Mouse (Mus musculus) MEL (cell line): Measurements from ENCODE around the gene Gm20431. TPM values are rescaled to one million over a fixed set of nuclear protein-coding genes. Genes with fewer than 3 reads are reported as not detected.

Experiments
- DNase-seq: peaks from one replicate; pipeline ENCODE4 v3.0.0; 2011; ENCODE audit warnings: low read depth, low spot score
- H3K27ac ChIP-seq: 2 replicates; pipeline ENCODE4 v1.5.1; 2012; ENCODE audit warnings: low read depth, mild to moderate bottlenecking, control low read depth, low read length, moderate library complexity; ENCODE audit not compliant: control insufficient read depth
- H3K27me3 ChIP-seq, 2 experiments: fragments of 150-350 bp in 1 of 2; sonication (generic) in 1 of 2; 2 replicates each; pipeline ENCODE4 v1.6.1; 2012; ENCODE audit warnings: low read length in 2 of 2, mild to moderate bottlenecking in 2 of 2, improper control_type of control experiment in 1 of 2, moderate library complexity in 1 of 2; ENCODE audit not compliant: insufficient read depth in 2 of 2, control insufficient read depth in 1 of 2
- H3K36me3 ChIP-seq, 2 experiments: 2 replicates each; pipeline ENCODE4 v1.6.1; 2012 to 2014; ENCODE audit warnings: low read length in 2 of 2, improper control_type of control experiment in 1 of 2, inconsistent platforms in 1 of 2, mild to moderate bottlenecking in 1 of 2; ENCODE audit not compliant: insufficient read depth in 2 of 2, control insufficient read depth in 1 of 2
- H3K4me1 ChIP-seq, 2 experiments: fragments of 150-350 bp in 1 of 2; sonication (generic) in 1 of 2; 2 replicates each; pipeline ENCODE4 v1.6.1; 2012; ENCODE audit warnings: low read length in 2 of 2, improper control_type of control experiment in 1 of 2, mild to moderate bottlenecking in 1 of 2; ENCODE audit not compliant: insufficient read depth in 2 of 2, control insufficient read depth in 1 of 2
- H3K4me3 ChIP-seq, 2 experiments: fragments of 150-350 bp in 1 of 2; sonication (generic) in 1 of 2; 2 replicates each; pipeline ENCODE4 v1.5.1; 2012; ENCODE audit warnings: low read depth in 2 of 2, low read length in 2 of 2, mild to moderate bottlenecking in 2 of 2, moderate library complexity in 2 of 2, control low read depth in 1 of 2, improper control_type of control experiment in 1 of 2; ENCODE audit not compliant: control insufficient read depth in 1 of 2, insufficient read depth in 1 of 2
- H3K79me2 ChIP-seq: 2 replicates; pipeline ENCODE4 v1.6.1; 2012; ENCODE audit warnings: mild to moderate bottlenecking, low read length, moderate library complexity; ENCODE audit not compliant: control insufficient read depth, poor library complexity, insufficient read depth
- H3K9ac ChIP-seq: 2 replicates; pipeline ENCODE4 v1.6.1; 2012; ENCODE audit warnings: low read depth, mild to moderate bottlenecking, control low read depth, low read length, moderate library complexity; ENCODE audit not compliant: control insufficient read depth, poor library complexity, severe bottlenecking
- H3K9me3 ChIP-seq: fragments of 150-350 bp; sonication (generic); replicated peaks from 2 replicates; pipeline ENCODE4 v1.6.1; 2012; ENCODE audit warnings: mild to moderate bottlenecking, low read length, improper control_type of control experiment, moderate library complexity; ENCODE audit not compliant: insufficient read depth
- BHLHE40 ChIP-seq: IDR thresholded peaks from 2 replicates; pipeline ENCODE4 v1.6.1; 2012; ENCODE audit warnings: low read depth, mild to moderate bottlenecking, inconsistent platforms, low read length, improper control_type of control experiment, borderline replicate concordance
- CHD1 ChIP-seq: IDR thresholded peaks from 2 replicates; pipeline ENCODE4 v1.6.1; 2012; ENCODE audit warnings: low read depth, mild to moderate bottlenecking, inconsistent platforms, low read length, improper control_type of control experiment
- CHD2 ChIP-seq: IDR thresholded peaks from 2 replicates; pipeline ENCODE4 v1.6.1; 2011; ENCODE audit warnings: low read length, improper control_type of control experiment
- E2F4 ChIP-seq: IDR thresholded peaks from 2 replicates; pipeline ENCODE4 v1.6.1; 2011; ENCODE audit warnings: low read depth, low read length, improper control_type of control experiment, borderline replicate concordance
- GABPA ChIP-seq: IDR thresholded peaks from 2 replicates; pipeline ENCODE4 v1.6.1; 2012; ENCODE audit warnings: low read depth, mild to moderate bottlenecking, inconsistent platforms, low read length, improper control_type of control experiment, moderate library complexity
- GATA1 ChIP-seq: IDR thresholded peaks from 2 replicates; pipeline ENCODE4 v1.6.1; 2011; ENCODE audit warnings: low read depth, low read length, improper control_type of control experiment
- MAFK ChIP-seq: IDR thresholded peaks from 2 replicates; pipeline ENCODE4 v1.6.1; 2011; ENCODE audit warnings: low read depth, mild to moderate bottlenecking, low read length, improper control_type of control experiment, borderline replicate concordance
- MAZ ChIP-seq: IDR thresholded peaks from 2 replicates; pipeline ENCODE4 v1.6.1; 2012; ENCODE audit warnings: low read depth, mild to moderate bottlenecking, inconsistent platforms, low read length, improper control_type of control experiment
- MEF2A ChIP-seq: IDR thresholded peaks from 2 replicates; pipeline ENCODE4 v1.6.1; 2014; ENCODE audit warnings: low read depth, mild to moderate bottlenecking, inconsistent platforms, low read length, improper control_type of control experiment; ENCODE audit not compliant: poor library complexity, insufficient replicate concordance, severe bottlenecking; ENCODE audit errors: extremely low read depth
- MXI1 ChIP-seq: IDR thresholded peaks from 2 replicates; pipeline ENCODE4 v1.6.1; 2011; ENCODE audit warnings: mild to moderate bottlenecking, low read depth, low read length, improper control_type of control experiment
- MYC ChIP-seq: IDR thresholded peaks from 2 replicates; pipeline ENCODE4 v1.6.1; 2011; ENCODE audit warnings: low read depth, mild to moderate bottlenecking, low read length, improper control_type of control experiment, moderate library complexity
- NELFE ChIP-seq: IDR thresholded peaks from 2 replicates; pipeline ENCODE4 v1.6.1; 2011; ENCODE audit warnings: low read depth, low read length, improper control_type of control experiment
- POLR2A ChIP-seq, 2 experiments: IDR thresholded peaks; 2 replicates each; pipeline ENCODE4 v1.6.1; 2011 to 2012; ENCODE audit warnings: low read length in 2 of 2, mild to moderate bottlenecking in 2 of 2, control low read depth in 1 of 2, improper control_type of control experiment in 1 of 2, low read depth in 1 of 2, moderate library complexity in 1 of 2; ENCODE audit not compliant: control insufficient read depth in 1 of 2, insufficient read depth in 1 of 2, poor library complexity in 1 of 2
- POLR2AphosphoS2 ChIP-seq: IDR thresholded peaks from 2 replicates; pipeline ENCODE4 v1.6.1; 2011; ENCODE audit warnings: low read length, improper control_type of control experiment
- POLR2AphosphoS5 ChIP-seq: IDR thresholded peaks from 2 replicates; pipeline ENCODE4 v1.6.1; 2012; ENCODE audit warnings: low read depth, borderline replicate concordance, mild to moderate bottlenecking, inconsistent platforms, low read length, moderate library complexity, mixed read lengths
- RAD21 ChIP-seq: IDR thresholded peaks from 2 replicates; pipeline ENCODE4 v1.6.1; 2011; ENCODE audit warnings: mild to moderate bottlenecking, low read depth, low read length, improper control_type of control experiment
- RCOR1 ChIP-seq: IDR thresholded peaks from 2 replicates; pipeline ENCODE4 v1.6.1; 2012; ENCODE audit warnings: low read depth, mild to moderate bottlenecking, inconsistent platforms, low read length, improper control_type of control experiment
- TBP ChIP-seq: IDR thresholded peaks from 2 replicates; pipeline ENCODE4 v1.8.0; 2011; ENCODE audit warnings: low read depth, low read length, improper control_type of control experiment
- USF2 ChIP-seq, 2 experiments: IDR thresholded peaks; 2 replicates each; pipeline ENCODE4 v1.6.1; 2011 to 2012; ENCODE audit warnings: improper control_type of control experiment in 2 of 2, low read length in 2 of 2, borderline replicate concordance in 1 of 2, inconsistent platforms in 1 of 2, low read depth in 1 of 2, mild to moderate bottlenecking in 1 of 2; ENCODE audit not compliant: insufficient read depth in 1 of 2
- ZKSCAN1 ChIP-seq: IDR thresholded peaks from 2 replicates; pipeline ENCODE4 v1.6.1; 2012; ENCODE audit warnings: low read depth, mild to moderate bottlenecking, inconsistent platforms, low read length, improper control_type of control experiment, moderate library complexity
- ZMIZ1 ChIP-seq: IDR thresholded peaks from 2 replicates; pipeline ENCODE4 v1.6.1; 2012; ENCODE audit warnings: low read depth, mild to moderate bottlenecking, inconsistent platforms, low read length, improper control_type of control experiment, moderate library complexity
- ZNF384 ChIP-seq: IDR thresholded peaks from 2 replicates; pipeline ENCODE4 v1.6.1; 2012; ENCODE audit warnings: low read depth, mild to moderate bottlenecking, inconsistent platforms, low read length, improper control_type of control experiment
- polyA plus RNA-seq, 2 experiments: library from polyadenylated mRNA; stranded (reverse) in 1 of 2; unstranded in 1 of 2; fragments of >175 nt in 1 of 2; fragments of >200 nt in 1 of 2; gene quantifications; 2 replicates each; pipeline versions ENCODE4 v1.2.1 to v1.2.4; 2012; ENCODE audit warnings: low replicate concordance in 2 of 2, low read depth in 1 of 2; ENCODE audit not compliant: insufficient read length in 2 of 2, insufficient read depth in 1 of 2, missing spikeins in 1 of 2
- total RNA-seq: library from RNA; depleted of rRNA; stranded (reverse); fragments of 300-350 nt; gene quantifications from 2 replicates; pipeline ENCODE4 v1.2.3, GENCODE M21; 2012

The Gm20431 gene
- total and polyA plus RNA-seq, 3 experiments = 5.9 to 8.1 TPM; not detected in 1

GRCm38 (mm10) chr2:167660611-167660971 is 705 bp downstream of the Gm20431 start:
- peaks cover 0 to 1% of the 10 kb centered on the region in 2 experiments; a peak in 1 of 4 replicates for H3K27me3 ChIP-seq
- H3K9ac ChIP-seq = peak overlapping the region; percentile 85
- H3K4me1 ChIP-seq = peaks cover 0 to 16% of the 10 kb centered on the region in 2 experiments; a peak in 3 of 4 replicates
- H3K36me3 ChIP-seq = peaks cover 0 to 2% of the 10 kb centered on the region in 2 experiments; a peak in 1 of 4 replicates
- DNase-seq = no peak
- no peak overlapping the region for H3K27ac ChIP-seq
- peaks cover 10% of the 10 kb centered on the region for H3K79me2 ChIP-seq
- TF ChIP-seq MAFK (no peak), USF2 (IDR thresholded peaks at IDR 0.05; ENCODE audit: borderline replicate concordance in 1 of 2, insufficient read depth in 1 of 2, low read depth in 1 of 2, low read length in 2 of 2) (no peak), POLR2AphosphoS5 (no peak), BHLHE40 (no peak), MYC (no peak), CHD2 (no peak), RCOR1 (no peak), ZNF384 (no peak), E2F4 (no peak), GATA1 (no peak), MEF2A (no peak), POLR2AphosphoS2 (no peak), ZMIZ1 (no peak), NELFE (no peak), POLR2A (IDR thresholded peaks at IDR 0.05; ENCODE audit: control insufficient read depth in 1 of 2, insufficient read depth in 1 of 2, low read depth in 1 of 2, low read length in 2 of 2, poor library complexity in 1 of 2) (no peak), GABPA (no peak), TBP (no peak), ZKSCAN1 (no peak)
- no peaks in the 10 kb centered on the region for H3K9me3 ChIP-seq
- peak overlapping the region; percentile 76 to 82 for H3K4me3 ChIP-seq

- no peak for TF ChIP-seq RAD21
- no peak for TF ChIP-seq MAZ
- no peak for TF ChIP-seq BHLHE40
- no peak for TF ChIP-seq GABPA
- TF ChIP-seq E2F4 = no peak
- TF ChIP-seq USF2 (IDR thresholded peaks at IDR 0.05; ENCODE audit: borderline replicate concordance in 1 of 2, insufficient read depth in 1 of 2, low read depth in 1 of 2, low read length in 2 of 2) = no peak
- TF ChIP-seq MXI1 = no peak
- TF ChIP-seq CHD1 = no peak
- no peak overlapping the region for H3K9ac ChIP-seq
- no peak for DNase-seq
- peaks cover 0 to 16% of the 10 kb centered on the region in 2 experiments; a peak in 3 of 4 replicates for H3K4me1 ChIP-seq
- no peaks in the 10 kb centered on the region for H3K9me3 ChIP-seq
- peaks cover 10% of the 10 kb centered on the region for H3K79me2 ChIP-seq
- peaks cover 0 to 2% of the 10 kb centered on the region in 2 experiments; a peak in 1 of 4 replicates for H3K36me3 ChIP-seq
- peaks cover 0 to 1% of the 10 kb centered on the region in 2 experiments; a peak in 1 of 4 replicates for H3K27me3 ChIP-seq
- H3K27ac ChIP-seq = no peak overlapping the region
- H3K4me3 ChIP-seq = peak overlapping the region in 1 of 2 experiments; percentile 82; a peak in 2 of 4 replicates
These were observed 1.3 kb downstream of the Gm20431 start for GRCm38 (mm10) chr2:167659847-167660610.
